In genomic region chr10:11086348-11086747, GRCm38 (mm10) we compare ENCODE assay signal across 37 mouse cellular contexts. TPM values are rescaled to one million over a fixed set of nuclear protein-coding genes. Genes with fewer than 3 reads are reported as not detected.
"Had no signal": no experiment of that assay in that cellular context is flagged by ENCODE, and none has a peak within 500 bp of the region (broad histone marks: within the 10 kb centered on the region; RNA-seq: fewer than 3 reads in every experiment).

No protein-coding gene starts in this region.

- H3K4me1 ChIP-seq: limb, embryonic 10.5 days; limb, embryonic 12.5 days; limb, embryonic 13.5 days; limb, embryonic 15.5 days; liver, embryonic 12.5 days; liver, embryonic 13.5 days; liver, embryonic 15.5 days; lung, embryonic 15.5 days; megakaryocyte, embryonic 14.5 days; neural tube, embryonic 12.5 days had no signal

- H3K4me2 ChIP-seq: limb, embryonic 12.5 days; limb, embryonic 13.5 days; limb, embryonic 15.5 days; liver, embryonic 11.5 days; liver, embryonic 12.5 days; liver, embryonic 13.5 days; liver, embryonic 15.5 days; lung, embryonic 14.5 days; lung, embryonic 15.5 days; midbrain, embryonic 11.5 days; midbrain, embryonic 12.5 days; midbrain, embryonic 13.5 days; midbrain, embryonic 15.5 days; neural tube, embryonic 12.5 days; neural tube, embryonic 13.5 days had no signal

- H3K27ac ChIP-seq: limb, embryonic 10.5 days; limb, embryonic 12.5 days; limb, embryonic 13.5 days; limb, embryonic 15.5 days; liver, embryonic 12.5 days; liver, embryonic 13.5 days; liver, embryonic 14.5 days; liver, embryonic 15.5 days; lung, embryonic 15.5 days; macrophage; midbrain, embryonic 10.5 days; midbrain, embryonic 12.5 days; midbrain, embryonic 13.5 days; midbrain, embryonic 15.5 days; neural tube, embryonic 12.5 days; neural tube, embryonic 13.5 days had no signal

- H3K36me3 ChIP-seq: limb, embryonic 10.5 days; limb, embryonic 12.5 days; limb, embryonic 13.5 days; limb, embryonic 15.5 days; liver, embryonic 12.5 days; liver, embryonic 13.5 days; liver, embryonic 15.5 days; lung, embryonic 15.5 days; midbrain, embryonic 10.5 days; midbrain, embryonic 12.5 days; midbrain, embryonic 13.5 days; midbrain, embryonic 15.5 days; neural tube, embryonic 12.5 days; neural tube, embryonic 13.5 days had no signal

- H3K4me3 ChIP-seq: limb, embryonic 10.5 days; limb, embryonic 12.5 days; limb, embryonic 13.5 days; limb, embryonic 15.5 days; liver, embryonic 12.5 days; liver, embryonic 13.5 days; liver, embryonic 15.5 days; lung, embryonic 15.5 days; megakaryocyte, embryonic 14.5 days; midbrain, embryonic 10.5 days; midbrain, embryonic 12.5 days; midbrain, embryonic 13.5 days; midbrain, embryonic 15.5 days; myocyte; neural tube, embryonic 12.5 days; neural tube, embryonic 13.5 days had no signal

- H3K9me3 ChIP-seq: limb, embryonic 10.5 days; limb, embryonic 12.5 days; limb, embryonic 13.5 days; limb, embryonic 15.5 days; liver, embryonic 12.5 days; liver, embryonic 13.5 days; liver, embryonic 15.5 days; lung, embryonic 15.5 days; midbrain, embryonic 10.5 days; midbrain, embryonic 12.5 days; midbrain, embryonic 13.5 days; midbrain, embryonic 15.5 days; neural tube, embryonic 12.5 days; neural tube, embryonic 13.5 days had no signal

- DNase-seq: left cerebral cortex, postnatal 4 days; liver; liver, embryonic 13.5 days; liver, postnatal 0 days; lung, adult 18-20 months; lung, adult 2 months; lung, embryonic 14.5 days; lung, postnatal 10 days; lung, postnatal 14 days; lung, postnatal 36 days; lung, postnatal 4 days had no signal

- H3K9ac ChIP-seq: limb, embryonic 12.5 days; limb, embryonic 13.5 days; limb, embryonic 15.5 days; liver, embryonic 12.5 days; liver, embryonic 13.5 days; liver, embryonic 14.5 days; liver, embryonic 15.5 days; liver, postnatal 0 days; lung, embryonic 14.5 days; lung, embryonic 15.5 days; midbrain, embryonic 12.5 days; midbrain, embryonic 13.5 days; midbrain, embryonic 15.5 days; neural tube, embryonic 12.5 days; neural tube, embryonic 13.5 days had no signal

- H3K27me3 ChIP-seq: midbrain, embryonic 15.5 days had no signal

- ATAC-seq: liver, embryonic 12.5 days; liver, postnatal 0 days; lung, postnatal 0 days; midbrain, embryonic 13.5 days; midbrain, embryonic 15.5 days; midbrain, embryonic 16.5 days had no signal

RNA-seq across cellular contexts. Expression of gene Grm1, which starts 4.2 kb away (rescaled TPM):
- total RNA-seq: liver, adult 2 months; megakaryocyte-erythroid progenitor cell, adult 5-6 weeks; monocyte, adult 5-6 weeks had no signal
- polyA plus RNA-seq: limb, embryonic 10.5 days; liver, adult 2 months; liver, embryonic 12.5 days; liver, embryonic 14.5 days; liver, embryonic 15.5 days; liver, embryonic 16.5 days; liver, postnatal 0 days; lung, adult 2 months; lung, embryonic 15.5 days; lung, postnatal 0 days; macrophage; neural tube, embryonic 11.5 days had no signal
